Mouse (Mus musculus) induced T-regulatory cell, adult 2 months (primary cell): ENCODE results near the gene Itih4.

Experiments
- DNase-seq: peaks from one replicate; pipeline ENCODE4 v3.0.0-alpha.2; 2012; ENCODE audit warnings: low read depth

Itih4 gene

DNA sequence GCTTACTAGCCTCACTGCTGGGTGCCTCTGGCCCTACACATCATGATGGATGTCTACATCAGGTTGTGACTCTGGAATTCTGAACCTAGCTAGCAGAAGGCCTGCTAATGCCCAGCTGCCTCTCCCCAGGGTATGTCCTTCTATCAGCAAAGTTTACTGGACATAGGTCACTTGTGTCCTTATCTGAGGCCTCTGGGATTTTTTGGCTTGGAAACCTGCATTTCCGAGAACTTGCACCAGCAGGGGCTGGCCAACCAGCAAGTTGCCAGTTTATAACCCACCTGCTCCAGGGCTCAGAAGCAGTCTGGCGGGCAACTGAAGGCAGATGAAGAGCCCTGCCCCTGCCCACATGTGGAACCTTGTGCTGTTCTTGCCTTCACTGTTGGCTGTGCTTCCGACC is at the start of gene Itih4:
TSS of gene Itih4 (plus strand) at position 273 of the 400 bp plus-strand sequence.
- no peak for DNase-seq

DNA sequence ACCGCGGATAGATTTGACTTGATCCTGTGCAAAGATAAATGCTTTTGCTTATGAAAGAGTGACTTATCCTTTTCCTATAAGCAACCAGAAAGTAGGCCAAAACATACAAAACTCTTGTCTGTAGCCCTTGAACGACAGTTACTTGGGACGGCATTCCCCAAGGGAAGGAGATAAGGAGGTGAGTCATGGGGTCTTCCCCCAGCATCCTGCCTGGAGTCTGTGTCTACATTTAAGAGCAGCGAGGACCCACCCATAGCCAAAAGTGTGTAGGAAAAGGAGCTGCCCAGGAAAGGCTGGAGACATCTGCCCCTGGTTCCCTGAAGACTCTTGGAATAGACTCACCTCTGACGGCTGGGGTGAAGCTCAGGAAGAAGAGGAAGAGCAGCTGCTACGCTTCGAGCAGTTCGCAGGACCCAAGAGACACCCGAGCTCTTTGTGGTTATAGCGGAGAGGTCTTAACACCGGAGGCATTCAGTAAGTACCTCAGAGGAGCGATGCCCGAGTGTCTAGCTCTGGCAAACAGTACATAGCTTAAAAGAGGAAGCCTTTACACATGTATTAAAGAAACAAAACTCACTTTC is 48.8 kb upstream of the Itih4 start:
- no peak for DNase-seq

DNA sequence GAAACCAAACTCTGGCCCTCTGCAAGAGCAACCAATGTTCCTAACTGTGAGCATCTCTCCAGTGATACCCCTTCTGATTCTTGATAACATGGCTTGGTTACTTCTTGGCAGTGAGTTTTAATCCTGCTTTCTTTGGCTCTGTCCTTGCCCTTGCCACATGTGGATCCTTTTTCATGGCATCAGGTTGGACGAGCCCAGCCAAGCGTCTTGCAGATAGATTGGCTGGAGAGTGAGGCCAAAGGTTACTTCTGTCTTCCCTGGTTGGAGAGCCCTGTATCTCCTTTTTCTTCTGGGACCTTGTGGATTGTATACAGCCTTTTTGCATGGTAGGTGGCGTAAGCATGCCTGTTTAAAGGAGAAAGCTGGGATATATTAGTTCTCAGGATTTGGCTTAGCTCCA is 42.6 kb upstream of the Itih4 start:
- no peak for DNase-seq

DNA sequence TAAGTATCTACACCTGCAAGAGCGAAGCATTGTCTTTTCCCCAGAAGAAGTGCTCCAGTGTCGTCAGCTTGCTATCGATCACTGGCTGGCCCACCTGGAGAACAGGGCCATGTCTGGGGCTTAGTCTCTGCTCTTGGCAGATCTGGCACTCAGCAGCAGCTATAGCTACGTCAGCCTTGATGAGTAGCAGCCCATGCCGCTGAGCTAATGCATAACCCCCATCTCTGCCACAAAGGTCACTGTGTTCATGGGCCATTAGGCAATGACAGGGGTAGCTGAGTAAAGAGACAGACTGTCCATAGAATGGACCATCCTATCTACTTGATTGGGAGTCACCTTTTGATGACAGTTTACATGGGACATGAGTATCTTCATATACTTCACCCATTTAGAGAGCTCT is 35.8 kb upstream of the Itih4 start:
- DNase-seq = no peak

DNA sequence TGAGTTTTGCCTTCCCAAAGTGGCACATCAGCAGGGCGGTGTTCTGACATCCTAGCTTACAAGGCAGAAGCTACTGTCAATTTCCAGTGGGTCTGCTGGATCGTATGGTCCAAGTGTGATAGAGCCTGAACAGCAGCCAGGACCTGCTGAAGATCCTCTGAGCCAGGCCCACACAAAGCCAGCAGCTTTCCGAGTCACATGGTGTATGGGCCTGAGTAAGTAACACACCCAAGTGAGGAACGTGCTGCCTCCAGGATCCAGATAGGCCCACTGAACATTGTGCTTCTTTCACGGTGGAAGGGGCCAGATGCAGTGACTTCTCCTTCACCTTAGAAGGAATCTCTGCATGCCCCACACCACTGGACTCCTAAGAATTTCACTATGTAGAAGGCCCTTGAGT is 34.0 kb upstream of the Itih4 start:
- DNase-seq = no peak

DNA sequence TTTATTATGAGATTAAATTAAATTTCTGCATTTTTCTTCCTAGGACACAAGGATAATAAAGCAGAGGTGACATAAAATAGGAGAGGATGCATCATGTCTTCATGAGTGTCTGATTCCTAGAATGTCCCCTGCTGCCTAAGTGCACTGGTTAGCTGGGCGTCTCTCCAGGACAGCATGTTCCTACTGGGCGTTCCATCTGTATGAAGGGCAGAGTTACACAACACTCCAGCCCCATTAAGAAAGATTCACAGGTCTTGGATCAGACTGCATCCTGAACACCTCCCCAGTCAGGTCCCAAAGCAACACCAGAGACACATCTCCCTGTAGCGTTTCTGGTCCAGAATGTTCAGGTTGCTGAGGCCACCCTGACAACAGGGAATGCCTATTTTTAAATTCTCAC is 31.0 kb upstream of the Itih4 start:
- DNase-seq = no peak

DNA sequence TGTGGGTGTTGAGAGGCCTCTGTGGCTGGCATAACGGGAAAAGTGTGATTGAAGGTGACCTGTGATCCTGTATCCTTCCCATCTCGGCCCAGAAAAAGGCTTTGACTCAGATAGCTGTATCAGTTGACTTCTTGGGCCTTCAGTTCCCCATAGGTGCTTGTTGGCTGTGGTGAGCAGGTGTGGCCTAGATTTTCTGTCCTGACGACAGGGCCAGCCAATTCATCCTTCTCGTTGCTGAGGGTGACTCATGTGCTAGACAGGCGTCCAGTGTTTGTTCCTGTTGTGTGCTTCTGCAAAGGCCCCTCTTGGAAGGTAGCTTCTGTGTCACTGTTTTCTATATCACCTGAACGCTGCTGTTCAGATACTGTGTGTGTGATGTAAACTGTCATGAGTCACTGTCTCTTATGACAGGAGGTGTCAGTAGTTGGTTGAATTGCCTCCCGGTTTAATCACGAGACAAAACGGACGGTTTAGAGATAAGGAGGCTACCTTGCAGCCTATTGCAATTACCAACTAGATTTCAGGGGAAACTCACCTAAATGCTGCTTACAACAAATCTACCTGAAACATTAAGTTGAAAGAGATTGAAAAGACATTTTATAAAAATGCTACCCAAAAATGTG is 29.3 kb upstream of the Itih4 start:
- DNase-seq = no peak

DNA sequence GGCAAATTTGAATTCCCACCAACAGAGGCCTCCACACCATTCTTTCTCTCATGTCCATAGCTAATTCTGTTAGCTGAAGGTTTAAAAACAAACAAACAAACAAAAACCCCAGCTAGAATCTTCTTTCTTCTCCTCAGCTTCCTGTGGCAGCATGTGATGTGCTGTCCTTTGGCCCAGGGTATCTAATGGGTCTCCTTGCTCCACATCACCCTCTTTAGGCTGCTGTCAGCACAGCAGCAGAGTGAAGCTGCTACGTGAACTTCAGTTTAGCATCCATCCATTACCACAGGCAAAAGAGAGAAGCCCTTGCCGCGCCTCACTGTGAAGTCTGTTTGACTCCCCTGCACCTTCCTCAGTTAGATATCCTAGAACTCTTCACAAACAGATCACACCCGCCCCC is 28.3 kb upstream of the Itih4 start:
- DNase-seq = peak; percentile 39

DNA sequence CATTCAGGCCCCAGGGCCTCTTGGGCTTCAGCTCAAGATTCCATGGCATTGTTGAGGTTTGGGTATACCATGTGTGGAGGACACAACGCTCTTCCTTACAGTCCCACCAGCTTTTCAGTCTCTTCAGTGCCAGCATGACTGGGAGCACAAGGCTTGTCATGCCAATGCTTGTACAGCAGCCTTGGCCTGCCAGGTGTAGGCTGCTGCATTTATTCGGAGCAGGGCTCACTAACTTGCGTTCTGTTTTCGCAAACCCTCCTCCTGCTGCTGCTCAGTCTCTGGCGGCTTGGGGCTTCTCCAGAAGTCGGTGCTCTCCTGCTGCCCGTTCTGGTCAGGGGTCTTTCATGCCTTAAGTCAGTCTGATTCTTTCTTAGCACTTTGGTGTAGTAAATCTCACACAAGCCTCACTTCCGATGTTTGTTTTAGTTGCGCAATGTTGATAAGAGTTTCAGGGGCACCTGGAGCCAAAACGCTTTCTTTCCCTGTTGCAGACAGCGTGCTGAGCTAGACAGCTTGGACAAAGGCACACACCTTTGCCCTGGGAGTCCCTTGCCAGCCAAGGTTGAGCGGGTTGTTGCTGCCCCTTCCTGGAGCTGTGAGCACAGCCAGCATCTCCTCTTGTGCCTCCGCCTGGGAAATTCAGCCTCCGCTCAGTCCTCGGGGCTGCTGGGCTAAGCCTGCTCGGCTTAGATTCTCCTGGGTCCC is 24.7 kb upstream of the Itih4 start:
- no peak for DNase-seq

DNA sequence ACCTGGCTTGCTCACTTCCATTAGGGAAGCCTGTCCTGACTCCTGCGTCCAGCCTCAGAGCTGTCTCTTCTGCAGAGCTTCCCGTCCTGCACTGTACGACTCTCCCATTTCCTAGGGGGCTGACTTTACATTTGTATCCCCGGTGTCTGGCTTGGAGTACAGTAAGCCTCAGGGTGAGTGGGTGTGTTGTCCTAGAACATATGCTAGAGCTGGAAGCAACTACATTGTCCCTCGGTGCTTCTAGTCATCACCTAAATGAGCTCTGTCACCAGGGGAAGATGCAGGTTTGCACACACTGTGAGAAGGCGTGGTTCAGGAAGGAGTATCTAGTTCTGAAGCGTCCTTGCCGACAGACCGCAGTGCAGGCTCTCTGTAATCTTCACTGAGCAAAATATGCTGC is 23.9 kb upstream of the Itih4 start:
- no peak for DNase-seq

DNA sequence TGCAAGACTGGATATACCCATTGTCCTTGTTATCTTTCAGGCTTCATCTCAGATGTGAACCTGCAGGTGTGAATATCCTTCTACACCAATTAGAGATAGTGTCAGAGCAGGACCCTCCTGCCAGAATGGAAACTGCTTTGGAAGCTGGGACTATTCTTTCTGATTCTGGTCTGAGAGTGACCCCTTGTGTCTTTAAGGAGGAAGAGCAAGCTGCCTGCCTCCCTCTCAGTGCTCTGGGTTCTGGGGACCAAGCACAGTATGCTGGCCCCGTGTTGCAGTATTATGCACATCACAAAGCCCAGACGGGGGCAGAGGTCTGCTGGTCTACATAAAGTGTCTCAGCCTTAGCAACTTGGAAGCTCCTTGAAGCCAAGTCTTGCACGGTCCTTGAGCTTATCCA is 21.0 kb upstream of the Itih4 start:
- peak; percentile 15 for DNase-seq

DNA sequence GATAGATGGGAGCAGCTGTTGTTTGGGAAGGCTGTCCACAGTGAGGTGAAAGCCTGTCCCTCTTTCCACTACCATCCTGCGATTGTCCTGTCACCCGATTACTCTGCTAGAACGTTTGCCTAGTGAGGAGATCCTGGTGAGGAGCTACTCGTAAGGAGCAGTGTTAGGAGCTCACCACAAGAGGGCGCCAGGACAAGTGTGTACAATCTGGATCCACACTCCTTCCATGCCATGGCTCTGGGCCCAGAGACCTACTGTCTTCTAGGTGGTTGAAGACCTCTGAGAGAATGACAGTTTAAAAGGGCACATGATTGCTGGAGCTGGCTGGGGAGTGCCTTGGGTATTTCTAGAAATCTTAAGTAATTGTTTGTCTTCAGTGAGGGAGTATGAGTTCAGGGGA is 19.2 kb upstream of the Itih4 start:
- peak; percentile 75 for DNase-seq

DNA sequence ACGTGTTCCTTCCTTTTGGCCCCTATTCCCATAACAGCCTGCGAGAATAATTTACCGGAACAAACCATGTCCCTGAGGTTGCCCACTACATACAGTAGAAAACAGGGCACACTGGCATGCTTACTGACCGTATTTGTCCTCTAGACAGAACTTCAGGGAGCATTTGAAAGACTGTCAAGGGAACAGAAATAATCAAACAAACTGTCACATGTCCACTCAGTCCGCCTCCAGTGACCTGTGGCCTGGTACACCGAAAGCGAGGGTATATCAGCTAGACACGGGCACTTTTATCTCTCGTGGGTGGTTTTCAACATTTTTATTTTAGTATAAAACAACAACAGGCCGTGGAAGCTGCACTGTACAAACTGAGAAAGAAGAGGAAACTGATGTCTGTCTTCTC is 17.4 kb upstream of the Itih4 start:
- no peak for DNase-seq

DNA sequence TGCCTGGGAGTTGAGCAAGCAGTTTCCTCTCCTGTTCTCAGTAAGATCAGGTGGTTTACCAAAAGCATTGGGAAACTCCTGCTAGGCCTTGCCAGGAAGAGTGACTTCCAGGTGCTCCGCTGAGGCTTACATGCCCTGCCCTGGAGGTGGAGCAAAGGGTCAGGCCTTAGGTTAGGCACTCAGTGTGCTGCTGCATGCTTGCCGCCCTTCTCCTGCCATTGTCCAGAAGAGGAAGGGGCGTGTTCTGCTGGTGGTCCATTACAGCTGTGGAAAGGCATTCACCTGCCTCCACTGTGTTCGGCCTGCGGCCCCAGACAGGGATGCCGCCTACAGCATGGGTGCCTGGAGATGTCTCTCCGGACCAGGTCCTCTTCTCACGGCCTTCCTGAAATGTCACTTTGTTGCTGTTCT is 16.9 kb upstream of the Itih4 start:
- no peak for DNase-seq

DNA sequence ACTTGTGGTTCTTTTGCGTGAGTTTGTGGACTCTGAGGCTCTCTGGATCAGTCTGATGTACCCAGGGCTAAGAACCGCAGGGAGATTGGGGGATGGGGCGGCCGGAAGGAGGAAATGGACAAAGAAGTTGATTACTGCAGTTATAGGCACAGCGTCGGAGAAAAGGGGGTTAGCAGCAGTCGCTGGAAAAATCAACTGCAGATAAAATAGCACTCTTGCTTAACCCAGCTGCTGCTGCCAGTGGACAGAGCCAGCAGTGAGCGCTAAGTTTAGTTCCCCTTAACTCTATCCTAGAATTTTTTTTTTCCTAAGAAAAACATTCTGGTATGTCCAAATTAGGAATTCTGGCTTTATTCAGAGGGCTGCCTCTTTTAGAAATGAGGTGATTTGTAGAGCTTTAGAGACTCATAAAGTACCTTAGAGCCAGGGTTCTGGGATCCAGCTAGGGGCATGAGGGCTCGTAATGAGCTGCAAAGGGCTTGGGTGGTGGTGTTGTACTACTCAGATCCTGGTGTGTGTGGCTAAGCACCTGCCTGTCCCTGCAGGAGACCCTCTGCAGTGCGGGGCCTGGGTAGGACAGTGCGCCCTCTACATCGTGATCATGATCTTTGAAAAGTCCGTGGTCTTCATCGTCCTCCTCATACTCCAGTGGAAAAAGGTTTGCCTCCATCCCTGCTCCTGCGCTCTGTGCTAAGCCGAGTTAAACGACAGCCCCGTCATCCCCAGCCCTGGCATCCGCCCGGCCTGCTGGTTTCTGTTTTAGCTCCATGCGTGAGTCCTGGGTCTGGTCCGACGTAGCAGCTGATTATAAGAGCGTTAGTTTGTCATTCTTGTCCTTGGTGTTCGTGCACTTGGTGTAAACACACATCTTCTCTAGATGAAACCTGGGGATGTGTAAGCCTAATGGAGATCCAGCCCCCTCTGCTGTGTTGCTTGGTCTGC is 15.8 kb upstream of the Itih4 start:
- no peak for DNase-seq

DNA sequence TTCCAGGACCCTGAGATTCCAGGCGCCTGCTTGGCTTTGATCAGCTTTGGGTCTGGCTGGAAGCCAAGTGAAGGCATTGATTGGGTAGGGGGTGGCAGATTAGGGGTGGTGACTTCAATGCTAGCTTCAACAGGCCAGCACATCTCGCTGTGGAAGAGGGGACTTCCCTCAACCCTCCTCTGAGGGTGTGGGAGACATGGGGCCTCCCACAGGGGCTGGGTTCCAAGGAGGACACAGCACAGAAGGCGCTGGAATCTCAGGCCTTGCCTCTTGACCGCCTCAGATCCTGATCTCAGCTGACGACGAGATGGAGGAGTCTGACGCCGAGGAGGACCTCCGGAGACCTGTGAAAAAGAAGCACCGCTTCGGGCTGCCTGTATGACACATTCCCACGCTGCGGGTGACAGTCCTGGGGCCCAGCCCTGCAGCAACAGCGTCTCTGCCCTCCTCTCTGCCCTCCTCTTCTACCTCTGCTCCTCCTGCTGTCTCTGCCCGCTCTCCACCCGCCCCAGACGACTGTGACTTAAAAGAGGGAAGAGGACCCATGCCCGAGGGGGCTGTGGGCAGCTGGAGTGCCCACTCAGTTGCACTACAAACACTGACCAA is 12.1 kb upstream of the Itih4 start:
- no peak for DNase-seq

DNA sequence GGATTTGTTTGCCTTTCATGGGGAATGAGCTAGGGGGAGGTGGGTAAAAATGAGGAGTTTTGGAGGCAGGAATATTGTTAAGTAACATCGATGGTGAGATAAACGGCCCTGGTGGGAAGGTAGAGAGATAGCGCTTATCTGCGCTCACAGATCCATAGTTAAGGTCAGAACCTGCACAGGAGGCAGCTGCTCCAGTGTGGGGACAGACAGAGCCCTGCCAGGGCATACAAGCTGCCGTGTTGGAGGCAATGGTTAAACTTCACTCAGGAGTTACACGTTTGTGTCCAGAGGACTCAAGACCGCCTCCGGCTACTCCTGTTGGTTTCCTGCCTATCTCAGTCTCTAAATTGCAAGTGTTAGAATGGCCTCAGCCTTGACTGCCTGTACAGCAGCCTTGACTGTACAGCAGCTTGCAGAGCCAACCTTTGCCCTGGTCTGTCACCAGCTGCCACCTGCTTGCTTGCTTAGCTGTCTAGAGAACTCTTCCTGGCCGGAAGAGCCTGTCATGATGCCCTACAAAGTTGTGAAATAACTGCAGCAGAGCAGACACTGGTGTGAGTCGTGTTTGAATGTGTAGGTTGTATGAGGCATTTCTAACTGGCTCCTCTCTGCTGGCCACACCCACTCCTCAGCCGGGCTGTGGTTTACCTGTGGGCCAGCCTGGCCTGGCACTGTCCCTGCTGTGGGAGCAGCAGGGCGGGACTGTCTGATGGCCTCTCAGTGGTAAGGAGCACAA is 11.0 kb upstream of the Itih4 start:
- no peak for DNase-seq

DNA sequence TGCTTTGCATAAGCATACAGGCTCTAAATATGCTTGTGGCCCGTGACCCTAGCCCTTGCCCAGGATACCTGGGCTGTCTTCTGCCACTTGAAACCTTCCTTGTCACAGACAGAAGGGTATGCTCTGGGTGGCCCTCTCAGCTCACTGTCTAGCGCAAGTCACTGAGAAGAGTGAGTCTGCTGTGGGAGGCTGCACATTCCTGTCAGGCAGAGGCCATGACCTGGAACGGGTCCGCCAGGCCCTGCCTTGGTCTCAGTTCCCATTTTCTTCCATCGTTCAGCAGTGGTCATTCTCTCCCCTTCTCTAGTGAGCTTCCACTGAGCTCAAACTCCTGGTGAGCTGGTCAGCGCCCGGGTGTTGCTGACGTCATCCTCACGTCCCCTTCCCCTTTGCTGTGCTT is 10.3 kb upstream of the Itih4 start:
- DNase-seq = no peak

DNA sequence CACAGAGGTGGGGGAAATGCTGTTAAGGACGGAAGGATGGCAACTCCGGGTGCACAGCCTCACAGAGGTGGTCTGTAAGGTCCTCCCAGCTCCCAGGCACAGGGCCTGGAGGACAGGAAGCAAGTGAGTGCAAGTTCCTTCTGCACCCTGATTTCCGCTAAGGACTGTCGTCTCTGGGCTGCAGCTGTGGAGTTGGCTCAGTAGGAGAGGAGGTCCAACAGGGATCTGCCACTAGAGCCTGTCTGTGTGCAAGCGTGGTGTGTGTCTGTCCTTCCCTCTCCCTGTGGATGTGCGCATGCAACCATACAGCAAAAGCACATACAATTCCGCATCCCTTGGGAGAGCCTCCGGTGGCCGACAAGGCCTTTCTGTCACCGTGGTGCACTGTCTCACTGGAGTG is 9.8 kb upstream of the Itih4 start:
- DNase-seq = no peak

DNA sequence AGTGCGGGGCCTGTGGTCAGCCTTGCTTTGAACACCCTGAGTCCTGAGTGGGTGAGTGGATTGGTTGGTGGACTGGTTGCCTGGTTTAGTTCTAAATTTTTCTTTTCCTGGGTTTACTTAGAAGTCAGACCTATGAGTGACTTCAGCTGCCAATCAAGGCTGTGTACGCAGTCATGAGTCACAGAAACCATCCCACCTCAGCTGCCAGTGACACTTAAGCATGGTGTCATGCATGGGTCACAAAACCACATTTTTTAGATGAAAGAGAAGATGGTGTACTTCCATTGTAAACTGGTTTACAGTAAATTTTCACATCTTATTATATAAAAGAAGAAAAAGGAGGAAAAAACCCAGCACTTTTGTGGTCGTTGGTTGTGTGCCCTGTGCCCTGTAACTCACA is 8.4 kb upstream of the Itih4 start:
- no peak for DNase-seq

DNA sequence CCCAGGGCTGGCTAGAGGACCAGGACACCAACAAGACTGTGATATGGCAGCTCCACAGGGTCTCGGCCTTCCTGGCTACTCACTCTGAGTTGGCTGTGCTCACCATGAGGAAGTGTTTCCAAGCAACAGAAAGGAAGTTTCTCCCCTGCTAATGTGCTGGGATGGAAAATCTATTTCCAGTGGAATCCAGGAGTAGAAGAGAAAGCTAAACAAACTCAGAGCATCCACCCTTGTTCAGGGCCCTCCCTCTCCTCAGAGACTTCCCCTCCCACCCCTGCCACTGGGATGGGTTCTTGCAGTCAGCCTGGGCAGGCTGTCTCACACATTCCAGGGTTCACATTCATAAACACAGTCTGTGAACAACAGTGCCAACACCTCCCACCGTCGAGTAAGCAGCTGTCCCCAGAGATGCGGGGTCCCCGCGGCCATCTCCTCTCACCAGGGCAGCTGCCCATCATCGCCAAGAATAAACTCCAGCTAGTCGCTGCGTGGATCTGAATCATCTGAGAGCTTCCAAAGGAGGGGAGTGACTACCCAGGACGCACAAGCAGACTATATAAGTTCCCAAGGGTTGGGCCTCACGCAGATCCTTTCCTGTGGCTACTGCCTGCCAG is 7.2 kb upstream of the Itih4 start, which contains the start of gene Mustn1:
TSS of gene Mustn1 (plus strand) at position 243 of the 614 bp plus-strand sequence.
- no peak for DNase-seq
